Mouse (Mus musculus): ENCODE data around the gene Myo5a. TPM values are rescaled to one million over a fixed set of nuclear protein-coding genes. Genes with fewer than 3 reads are reported as not detected.
A peak's percentile ranks its signal among the peaks of the same experiment; 100 is the strongest.

The Myo5a gene
- polyA plus RNA-seq, 1 experiment from 2014 or later, result 38.7 TPM

DNA sequence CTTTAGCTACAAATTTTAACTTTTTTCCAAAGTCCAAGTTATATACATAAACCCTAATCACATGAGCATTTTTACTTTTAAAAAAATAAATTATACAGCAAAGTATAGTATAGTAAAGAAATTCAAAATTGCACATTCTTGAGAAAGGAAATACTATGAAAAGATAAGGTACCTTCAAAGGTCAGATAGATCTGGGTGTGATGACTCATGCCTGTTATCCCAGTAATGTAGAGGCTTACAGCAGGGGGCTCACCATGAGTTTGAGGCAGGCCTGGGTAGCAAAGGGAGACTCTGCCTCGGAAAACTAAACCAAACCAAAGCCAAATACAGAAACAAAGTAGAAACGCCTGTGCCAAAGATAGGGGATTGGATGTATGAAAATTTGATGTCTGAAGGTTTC lies 59.7 kb downstream of the Myo5a start:
- ATAC-seq (ENCODE audit: low FRiP score) (no peak), DNase-seq (ENCODE audit: low spot score) (no peak)
- 93% methylated on average over 2 of the region's 2 CpGs for WGBS
- no peaks in the 10 kb centered on the region for H3K9me3 ChIP-seq (ENCODE audit: control insufficient read depth, low read length)
- no peak overlapping the region for H3K4me2 ChIP-seq (replicated peaks; ENCODE audit: low read depth, low read length)
- H3K9ac ChIP-seq (ENCODE audit: low read depth, low read length), result no peak overlapping the region
- H3K4me1 ChIP-seq (replicated peaks; ENCODE audit: control insufficient read depth, insufficient read depth, low read length), result no peaks in the 10 kb centered on the region
- H3K4me3 ChIP-seq (ENCODE audit: low read depth, low read length), result no peak overlapping the region
- H3K36me3 ChIP-seq (ENCODE audit: control insufficient read depth, insufficient read depth, low read length), result no peaks in the 10 kb centered on the region
- H3K27me3 ChIP-seq (ENCODE audit: control insufficient read depth, insufficient read depth, low read length), result no peaks in the 10 kb centered on the region
- H3K27ac ChIP-seq (ENCODE audit: low read depth, low read length), result no peak overlapping the region

DNA sequence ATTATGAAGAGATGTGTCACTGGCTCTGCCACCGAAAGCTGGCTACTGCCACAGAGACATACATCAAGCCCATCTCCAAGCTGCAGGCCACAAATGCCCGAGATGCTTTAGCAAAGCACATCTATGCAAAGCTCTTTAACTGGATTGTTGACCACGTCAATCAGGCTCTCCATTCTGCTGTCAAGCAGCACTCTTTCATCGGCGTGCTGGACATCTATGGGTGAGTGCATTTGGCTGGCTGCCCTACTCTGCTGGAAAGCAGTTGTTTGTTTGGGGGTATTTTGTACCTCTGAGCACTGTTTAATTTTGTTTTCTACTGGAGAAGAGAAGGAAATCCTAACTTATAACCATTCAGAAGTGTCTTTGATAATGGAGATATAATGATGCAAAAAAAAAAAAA lies 76.1 kb downstream of the Myo5a start:
- Histone ChIP-seq H3K9me3 (ENCODE audit: control insufficient read depth, low read length) (no peaks in the 10 kb centered on the region), H3K27ac (ENCODE audit: low read depth, low read length) (no peak overlapping the region), H3K9ac (ENCODE audit: low read depth, low read length) (no peak overlapping the region), H3K4me2 (replicated peaks; ENCODE audit: low read depth, low read length) (no peak overlapping the region), H3K4me3 (ENCODE audit: low read depth, low read length) (no peak overlapping the region), H3K36me3 (ENCODE audit: control insufficient read depth, insufficient read depth, low read length) (no peaks in the 10 kb centered on the region), H3K27me3 (ENCODE audit: control insufficient read depth, insufficient read depth, low read length) (no peaks in the 10 kb centered on the region), H3K4me1 (replicated peaks; ENCODE audit: control insufficient read depth, insufficient read depth, low read length) (no peaks in the 10 kb centered on the region)
- ATAC-seq (ENCODE audit: low FRiP score) (no peak), DNase-seq (ENCODE audit: low spot score) (no peak)
- WGBS, result 66% methylated on average over 5 of the region's 5 CpGs

DNA sequence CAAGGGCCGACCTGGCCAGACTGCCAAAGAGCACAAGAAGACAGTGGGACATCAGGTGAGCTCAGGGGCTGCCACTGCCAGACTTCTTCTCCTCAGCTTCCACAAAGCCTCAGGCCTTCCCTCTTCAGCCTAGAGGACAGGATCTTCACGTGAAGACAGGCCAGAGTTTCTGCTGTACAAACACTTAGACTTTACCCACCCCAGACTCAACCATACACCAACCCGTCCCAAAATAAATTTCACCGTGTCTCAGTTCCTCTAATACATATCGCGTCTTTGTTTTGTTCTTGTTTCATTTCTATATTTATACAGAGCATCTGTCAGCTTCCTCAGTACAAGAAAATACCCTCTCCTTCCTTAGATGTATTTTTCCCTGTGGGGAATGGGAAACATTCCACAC lies 89.7 kb downstream of the Myo5a start:
- no peaks in the 10 kb centered on the region for H3K4me1 ChIP-seq (replicated peaks; ENCODE audit: control insufficient read depth, insufficient read depth, low read length)
- H3K9me3 ChIP-seq (ENCODE audit: control insufficient read depth, low read length), result no peaks in the 10 kb centered on the region
- no peak overlapping the region for H3K4me3 ChIP-seq (ENCODE audit: low read depth, low read length)
- no peaks in the 10 kb centered on the region for H3K27me3 ChIP-seq (ENCODE audit: control insufficient read depth, insufficient read depth, low read length)
- no peak overlapping the region for H3K27ac ChIP-seq (ENCODE audit: low read depth, low read length)
- no peak overlapping the region for H3K4me2 ChIP-seq (replicated peaks; ENCODE audit: low read depth, low read length)
- 93% methylated on average over 6 of the region's 6 CpGs for WGBS
- DNase-seq (ENCODE audit: low spot score), result no peak
- H3K9ac ChIP-seq (ENCODE audit: low read depth, low read length), result no peak overlapping the region
- 0 out of 2 replicates have a peak, but pooled peaks cover 11% of the 10 kb centered on the region for H3K36me3 ChIP-seq (ENCODE audit: control insufficient read depth, insufficient read depth, low read length)
- no peak for ATAC-seq (ENCODE audit: low FRiP score)

DNA sequence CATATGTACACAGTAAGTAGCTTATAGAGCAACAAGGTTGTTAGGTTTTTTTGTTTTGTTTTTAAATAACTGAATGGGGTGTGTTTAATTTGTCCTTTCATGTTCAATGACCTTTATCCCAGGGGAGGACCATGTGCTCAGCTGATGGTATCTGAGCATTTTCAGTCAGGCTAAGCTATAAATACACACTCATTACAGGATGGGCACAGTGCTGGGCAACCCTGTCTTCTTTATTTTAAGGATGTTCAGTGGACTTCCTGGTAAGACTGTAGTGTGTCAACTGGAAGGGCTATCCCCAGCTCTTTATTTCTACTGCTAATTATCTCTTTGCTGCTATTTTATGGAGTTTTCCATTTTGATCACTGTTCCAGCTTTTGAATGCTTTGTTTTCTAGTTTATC lies 92.8 kb downstream of the Myo5a start:
- H3K27ac ChIP-seq (ENCODE audit: low read depth, low read length), result no peak overlapping the region
- no peak for ATAC-seq (ENCODE audit: low FRiP score)
- H3K27me3 ChIP-seq (ENCODE audit: control insufficient read depth, insufficient read depth, low read length), result no peaks in the 10 kb centered on the region
- DNase-seq (ENCODE audit: low spot score), result no peak
- H3K4me1 ChIP-seq (replicated peaks; ENCODE audit: control insufficient read depth, insufficient read depth, low read length), result no peaks in the 10 kb centered on the region
- no peak overlapping the region for H3K4me2 ChIP-seq (replicated peaks; ENCODE audit: low read depth, low read length)
- no peak overlapping the region for H3K4me3 ChIP-seq (ENCODE audit: low read depth, low read length)
- H3K36me3 ChIP-seq (ENCODE audit: control insufficient read depth, insufficient read depth, low read length), result 0 out of 2 replicates have a peak, but pooled peaks cover 11% of the 10 kb centered on the region
- H3K9me3 ChIP-seq (ENCODE audit: control insufficient read depth, low read length), result no peaks in the 10 kb centered on the region
- no peak overlapping the region for H3K9ac ChIP-seq (ENCODE audit: low read depth, low read length)

DNA sequence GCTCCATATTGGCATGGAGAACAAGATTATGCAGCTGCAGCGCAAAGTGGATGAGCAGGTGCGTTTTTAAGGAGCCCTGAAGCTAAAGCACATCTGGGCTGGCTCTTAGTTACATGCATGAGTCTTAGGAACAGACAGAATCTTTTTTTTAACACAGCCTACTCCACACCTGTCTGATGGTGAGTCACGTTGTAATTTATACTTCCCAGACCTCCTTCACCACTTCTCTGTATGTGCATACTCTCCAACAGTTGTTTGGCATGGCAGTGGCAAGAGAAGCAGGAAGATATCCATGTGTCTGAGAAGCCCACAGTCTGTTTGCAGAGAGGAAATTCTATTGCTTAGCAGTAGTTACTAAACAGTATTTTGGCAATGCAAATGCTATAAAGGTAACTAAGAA lies 100.9 kb downstream of the Myo5a start:
- WGBS, result 89% methylated on average over 3 of the region's 3 CpGs
- Histone ChIP-seq H3K36me3 (ENCODE audit: control insufficient read depth, insufficient read depth, low read length) (peaks cover 8% of the 10 kb centered on the region; the same call in 1 of the 2 replicates), H3K9me3 (ENCODE audit: control insufficient read depth, low read length) (no peaks in the 10 kb centered on the region)

DNA sequence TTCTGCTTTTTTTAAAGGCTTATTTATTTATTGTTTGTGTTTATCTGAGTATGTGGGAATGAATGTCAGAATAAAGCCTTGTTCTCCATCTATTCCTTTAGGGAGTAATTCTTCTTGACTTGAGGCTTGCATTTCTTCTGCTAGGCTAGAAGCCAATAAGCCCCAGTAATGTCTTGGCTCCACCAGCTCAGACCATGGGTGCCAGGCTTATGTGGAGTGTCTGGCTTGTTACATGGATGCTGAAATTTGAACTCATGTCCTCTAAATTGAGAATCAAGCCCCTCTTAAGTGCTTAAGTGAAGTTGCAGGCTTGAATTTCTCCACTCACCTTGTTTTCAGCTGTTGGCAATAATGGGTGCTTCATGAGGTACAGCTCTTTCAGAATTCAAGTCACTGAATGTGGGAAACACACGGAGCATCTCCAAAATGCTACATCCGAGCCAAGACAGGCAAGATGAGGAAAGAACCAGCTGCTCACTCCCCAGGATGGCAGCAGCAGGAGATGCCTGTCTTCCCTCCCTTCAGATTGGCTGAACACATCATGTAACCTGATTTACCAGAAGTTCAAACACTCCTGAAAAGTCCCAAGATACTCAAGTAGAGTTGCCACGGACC lies 116.9 kb downstream of the Myo5a start:
- WGBS, result 79% methylated on average over 3 of the region's 3 CpGs
- no peak overlapping the region for H3K9ac ChIP-seq (ENCODE audit: low read depth, low read length)
- peaks cover 5% of the 10 kb centered on the region; the same call in 1 of the 2 replicates for H3K36me3 ChIP-seq (ENCODE audit: control insufficient read depth, insufficient read depth, low read length)
- no peaks in the 10 kb centered on the region for H3K4me1 ChIP-seq (replicated peaks; ENCODE audit: control insufficient read depth, insufficient read depth, low read length)
- no peaks in the 10 kb centered on the region for H3K27me3 ChIP-seq (ENCODE audit: control insufficient read depth, insufficient read depth, low read length)
- ATAC-seq (ENCODE audit: low FRiP score) (no peak), DNase-seq (ENCODE audit: low spot score) (no peak)
- no peak overlapping the region for H3K27ac ChIP-seq (ENCODE audit: low read depth, low read length)
- no peak overlapping the region for H3K4me2 ChIP-seq (replicated peaks; ENCODE audit: low read depth, low read length)
- no peak overlapping the region for H3K4me3 ChIP-seq (ENCODE audit: low read depth, low read length)
- H3K9me3 ChIP-seq (ENCODE audit: control insufficient read depth, low read length), result no peaks in the 10 kb centered on the region

More for the DNA sequence above, 100.9 kb downstream of the Myo5a start:
- no peaks in the 10 kb centered on the region for H3K4me1 ChIP-seq (replicated peaks; ENCODE audit: control insufficient read depth, insufficient read depth, low read length)
- no peak overlapping the region for H3K4me3 ChIP-seq (ENCODE audit: low read depth, low read length)
- no peak overlapping the region for H3K9ac ChIP-seq (ENCODE audit: low read depth, low read length)
- no peak overlapping the region for H3K27ac ChIP-seq (ENCODE audit: low read depth, low read length)
- H3K4me2 ChIP-seq (replicated peaks; ENCODE audit: low read depth, low read length), result no peak overlapping the region
- DNase-seq (ENCODE audit: low spot score) (no peak), ATAC-seq (ENCODE audit: low FRiP score) (no peak)
- no peaks in the 10 kb centered on the region for H3K27me3 ChIP-seq (ENCODE audit: control insufficient read depth, insufficient read depth, low read length)

DNA sequence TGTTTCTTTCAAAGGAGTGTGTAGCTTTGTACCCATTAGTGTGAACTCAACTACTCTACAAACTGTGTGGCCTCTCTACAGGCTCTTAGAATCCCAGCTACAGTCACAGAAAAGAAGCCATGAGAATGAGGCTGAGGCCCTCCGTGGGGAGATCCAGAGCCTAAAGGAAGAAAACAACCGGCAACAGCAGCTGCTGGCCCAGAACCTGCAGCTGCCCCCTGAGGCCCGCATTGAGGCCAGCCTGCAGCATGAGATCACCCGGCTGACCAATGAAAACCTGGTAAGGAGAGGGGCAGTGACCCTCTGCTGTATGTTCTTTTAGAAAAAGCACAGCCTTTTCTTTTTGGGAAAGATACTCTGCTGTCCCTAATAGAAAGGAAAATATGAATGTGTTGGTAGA lies 123.0 kb downstream of the Myo5a start:
- peak; percentile 11 for DNase-seq (ENCODE audit: low spot score)
- H3K4me3 ChIP-seq (ENCODE audit: low read depth, low read length), result no peak overlapping the region

DNA sequence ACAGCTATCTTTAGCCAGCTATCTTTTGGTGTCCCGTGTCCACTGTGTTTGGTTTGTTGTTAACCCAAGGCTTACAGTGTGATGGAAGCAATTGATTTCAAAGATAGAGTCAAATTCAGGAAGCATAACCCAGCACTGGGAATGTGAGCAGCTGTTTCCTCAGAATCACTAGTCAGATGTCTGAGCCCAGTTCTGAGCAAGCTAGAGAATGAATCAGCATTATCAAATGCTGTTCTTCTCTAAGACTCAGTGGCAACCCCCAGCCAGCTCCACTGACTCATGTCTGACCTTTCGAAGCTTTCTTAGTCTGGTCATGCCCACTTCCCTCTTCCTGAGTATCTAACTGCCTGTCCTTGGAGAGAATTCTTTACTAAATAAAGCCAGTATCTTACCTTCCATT lies 125.5 kb downstream of the Myo5a start:
- 0 out of 2 replicates have a peak, but pooled peaks cover 3% of the 10 kb centered on the region for H3K36me3 ChIP-seq (ENCODE audit: control insufficient read depth, insufficient read depth, low read length)
- H3K9ac ChIP-seq (ENCODE audit: low read depth, low read length), result no peak overlapping the region
- H3K27ac ChIP-seq (ENCODE audit: low read depth, low read length), result no peak overlapping the region

More for the DNA sequence above, 123.0 kb downstream of the Myo5a start:
- Histone ChIP-seq H3K9ac (ENCODE audit: low read depth, low read length) (no peak overlapping the region), H3K36me3 (ENCODE audit: control insufficient read depth, insufficient read depth, low read length) (0 out of 2 replicates have a peak, but pooled peaks cover 3% of the 10 kb centered on the region), H3K27ac (ENCODE audit: low read depth, low read length) (no peak overlapping the region), H3K9me3 (ENCODE audit: control insufficient read depth, low read length) (no peaks in the 10 kb centered on the region), H3K4me2 (replicated peaks; ENCODE audit: low read depth, low read length) (no peak overlapping the region), H3K27me3 (ENCODE audit: control insufficient read depth, insufficient read depth, low read length) (no peaks in the 10 kb centered on the region), H3K4me1 (replicated peaks; ENCODE audit: control insufficient read depth, insufficient read depth, low read length) (no peaks in the 10 kb centered on the region)
- 44% methylated on average over 4 of the region's 4 CpGs for WGBS
- ATAC-seq (ENCODE audit: low FRiP score), result no peak

DNA sequence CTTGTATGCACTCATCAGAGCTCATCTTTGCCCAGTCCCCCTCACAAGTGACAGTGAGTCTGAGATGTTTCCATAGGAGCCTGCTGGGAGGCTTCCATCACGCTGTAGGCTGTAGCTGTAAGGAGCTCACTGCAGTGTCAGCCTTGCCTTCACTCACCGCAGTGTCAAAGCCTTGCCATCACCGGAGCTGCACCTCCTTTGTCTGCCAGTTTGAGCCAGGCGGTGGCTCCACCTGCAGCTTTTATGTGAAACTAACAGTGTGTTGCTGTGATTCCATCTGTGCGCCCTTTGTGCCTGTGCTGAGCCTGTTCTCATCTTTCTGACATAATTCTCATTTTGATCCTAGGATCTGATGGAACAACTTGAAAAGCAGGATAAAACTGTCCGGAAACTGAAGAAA lies 126.5 kb downstream of the Myo5a start:
- Histone ChIP-seq H3K4me1 (replicated peaks; ENCODE audit: control insufficient read depth, insufficient read depth, low read length) (no peaks in the 10 kb centered on the region), H3K4me2 (replicated peaks; ENCODE audit: low read depth, low read length) (no peak overlapping the region), H3K36me3 (ENCODE audit: control insufficient read depth, insufficient read depth, low read length) (0 out of 2 replicates have a peak, but pooled peaks cover 3% of the 10 kb centered on the region), H3K9me3 (ENCODE audit: control insufficient read depth, low read length) (no peaks in the 10 kb centered on the region), H3K27me3 (ENCODE audit: control insufficient read depth, insufficient read depth, low read length) (no peaks in the 10 kb centered on the region), H3K4me3 (ENCODE audit: low read depth, low read length) (no peak overlapping the region), H3K9ac (ENCODE audit: low read depth, low read length) (no peak overlapping the region), H3K27ac (ENCODE audit: low read depth, low read length) (no peak overlapping the region)
- ATAC-seq (ENCODE audit: low FRiP score) (no peak), DNase-seq (ENCODE audit: low spot score) (peak; percentile 37)
- WGBS, result 57% methylated on average over 6 of the region's 6 CpGs

More for the DNA sequence above, 125.5 kb downstream of the Myo5a start:
- DNase-seq (ENCODE audit: low spot score) (no peak), ATAC-seq (ENCODE audit: low FRiP score) (no peak)
- no peaks in the 10 kb centered on the region for H3K27me3 ChIP-seq (ENCODE audit: control insufficient read depth, insufficient read depth, low read length)
- no peak overlapping the region for H3K4me2 ChIP-seq (replicated peaks; ENCODE audit: low read depth, low read length)
- no peaks in the 10 kb centered on the region for H3K9me3 ChIP-seq (ENCODE audit: control insufficient read depth, low read length)
- no peak overlapping the region for H3K4me3 ChIP-seq (ENCODE audit: low read depth, low read length)
- H3K4me1 ChIP-seq (replicated peaks; ENCODE audit: control insufficient read depth, insufficient read depth, low read length), result no peaks in the 10 kb centered on the region
- WGBS, result 67% methylated on average over 2 of the region's 2 CpGs

All from hindbrain, embryonic 11.5 days (tissue).